Mouse (Mus musculus) spleen, postnatal 10 days (tissue): ENCODE data around the gene Sgms1.

Experiments used
- DNase-seq, 2 experiments: peaks; one replicate each; pipeline ENCODE4 v3.0.0; 2021 to 2022; ENCODE audit warnings: low spot score in 2 of 2

Gene Sgms1

DNA sequence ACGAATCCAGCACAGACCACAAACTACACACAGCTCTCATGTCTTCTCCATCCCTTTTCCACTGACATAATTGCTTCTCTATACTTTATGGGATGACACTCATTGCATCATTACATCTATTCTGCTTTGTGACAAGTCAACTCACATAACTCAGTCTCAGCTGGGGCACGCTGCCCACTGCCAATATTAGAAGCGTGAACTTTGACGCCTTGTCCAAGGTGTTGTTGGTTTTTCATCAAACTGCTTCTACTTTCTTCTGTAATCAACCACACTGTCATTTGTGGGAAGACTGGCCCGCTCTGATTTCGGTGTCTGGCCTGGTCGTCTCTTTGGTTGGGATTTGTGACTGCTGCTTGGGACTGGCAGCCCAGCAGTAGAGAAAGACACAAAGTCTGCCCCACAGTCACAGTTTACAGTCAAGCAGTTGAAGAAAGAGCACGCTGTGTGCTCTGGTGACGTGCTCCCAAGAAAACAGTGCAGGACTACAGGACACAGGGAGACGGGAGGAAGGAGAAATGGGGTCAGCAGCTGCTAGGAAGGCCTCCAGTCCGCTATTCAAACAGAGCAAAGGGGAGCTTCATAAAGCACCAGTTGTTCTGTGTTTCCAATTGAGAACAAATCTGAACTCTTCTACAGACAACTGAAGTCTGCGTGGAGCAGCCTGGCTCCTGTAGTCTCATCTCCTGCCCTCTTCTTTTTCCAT, 120.2 kb downstream of the Sgms1 start:
- DNase-seq: no peak

DNA sequence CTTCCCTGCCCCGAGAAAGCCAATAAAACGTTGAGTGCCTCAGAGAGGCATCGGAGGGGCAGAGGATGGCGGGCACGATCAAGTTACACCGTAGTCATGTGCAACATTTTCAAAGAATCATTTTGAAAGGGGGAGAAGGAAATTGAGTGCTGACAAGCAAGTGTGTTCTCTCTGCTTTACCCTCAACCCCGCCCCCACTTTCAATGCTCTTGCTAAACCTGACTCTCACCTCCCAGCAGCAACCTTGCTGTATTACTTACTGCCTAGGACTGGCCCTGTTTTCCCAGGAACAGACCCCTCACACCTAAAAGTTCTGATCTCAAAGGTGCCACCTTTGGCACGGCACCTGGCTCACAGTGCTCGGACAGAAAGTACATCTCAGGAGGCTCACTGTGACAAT, 121.0 kb downstream of the Sgms1 start:
- no peak for DNase-seq

DNA sequence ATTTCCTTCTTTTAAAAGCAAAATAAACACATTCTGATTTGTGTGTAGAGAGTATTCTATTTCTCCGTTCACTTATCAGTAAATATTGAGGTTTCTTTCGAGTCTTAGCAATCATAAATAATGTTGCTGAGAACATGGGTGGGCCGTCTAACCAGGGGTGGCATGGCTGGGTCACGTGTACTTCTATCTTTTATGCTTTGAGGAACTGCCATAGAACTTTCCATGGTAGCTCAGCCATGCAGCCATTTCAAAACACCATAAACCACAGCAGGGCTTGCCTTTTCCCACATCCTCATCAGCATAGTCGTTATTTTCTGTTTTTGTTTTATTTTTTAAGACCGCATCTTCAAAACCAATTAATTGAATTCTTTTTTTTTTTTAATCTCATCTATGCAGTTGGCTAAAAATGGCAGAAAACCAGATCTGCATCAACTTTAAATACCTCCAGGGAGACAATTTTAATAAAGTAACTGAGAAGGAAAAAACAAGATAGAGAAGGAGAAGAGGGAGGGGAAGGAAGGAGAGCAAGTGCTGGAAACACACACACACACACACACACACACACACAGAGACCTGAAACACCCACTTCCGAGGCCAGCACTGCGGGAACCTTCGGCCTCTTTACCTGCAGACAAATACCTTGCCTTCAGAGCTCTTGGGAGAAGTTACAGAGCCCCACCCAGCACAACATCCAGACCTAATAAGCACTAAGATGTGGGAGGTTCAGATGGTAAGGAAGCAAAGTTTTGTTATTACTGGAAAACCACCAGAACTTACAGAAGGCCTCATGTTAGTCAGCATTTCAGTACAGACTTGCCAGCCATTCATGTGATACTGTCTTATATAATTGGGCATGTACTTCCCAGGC, 122.9 kb downstream of the Sgms1 start:
- peak in 1 of 2 experiments; percentile 57 for DNase-seq

GRCm38 (mm10) chr19:32263753-32264152, 125.8 kb downstream of the Sgms1 start:
- DNase-seq: no peak

- no peak for DNase-seq
These were observed 126.5 kb downstream of the Sgms1 start for GRCm38 (mm10) chr19:32262805-32263572.

DNA sequence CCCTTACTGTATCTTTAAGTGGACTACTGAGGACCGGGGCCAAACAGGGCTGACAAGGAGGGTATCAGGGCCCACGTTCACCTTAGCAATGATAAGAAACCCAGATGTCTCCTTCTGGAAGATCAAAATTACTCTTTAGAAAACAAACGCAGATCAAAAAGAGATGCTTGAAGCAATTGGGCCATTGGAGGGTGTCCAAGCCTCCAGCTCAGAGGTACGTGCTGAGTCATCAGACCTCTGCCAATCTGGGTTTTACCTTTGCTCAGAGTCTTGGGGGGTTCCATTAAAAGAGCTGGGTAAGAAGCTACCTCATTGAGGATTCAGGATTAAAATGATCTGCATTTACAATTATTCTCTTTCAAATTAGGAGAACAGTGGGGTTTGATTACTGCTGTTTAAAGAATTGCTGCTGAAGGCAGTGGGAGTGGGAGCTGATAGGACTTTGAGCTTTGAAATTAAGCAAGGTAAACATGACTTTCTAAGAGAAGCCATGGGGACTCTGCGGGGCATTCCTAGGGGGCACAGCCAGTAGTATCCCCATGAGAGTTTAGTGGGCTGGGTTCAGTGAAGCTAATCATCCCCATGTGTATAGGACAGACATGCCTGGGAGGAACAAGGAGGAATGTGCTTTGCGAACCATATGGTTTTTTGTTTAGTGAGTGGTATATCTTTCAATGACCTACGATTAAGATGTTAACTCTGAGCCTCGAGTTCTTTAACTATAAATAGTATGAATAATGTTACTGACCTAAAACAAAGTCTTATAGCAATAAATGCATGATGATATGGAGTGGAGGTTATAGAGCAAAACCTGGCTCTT, 128.4 kb downstream of the Sgms1 start:
- DNase-seq: peak in 1 of 2 experiments; percentile 12

GRCm38 (mm10) chr19:32259830-32260229, 129.7 kb downstream of the Sgms1 start:
- peak in 1 of 2 experiments; percentile 8 for DNase-seq

GRCm38 (mm10) chr19:32259048-32259447, 130.5 kb downstream of the Sgms1 start:
- DNase-seq: no peak

DNA sequence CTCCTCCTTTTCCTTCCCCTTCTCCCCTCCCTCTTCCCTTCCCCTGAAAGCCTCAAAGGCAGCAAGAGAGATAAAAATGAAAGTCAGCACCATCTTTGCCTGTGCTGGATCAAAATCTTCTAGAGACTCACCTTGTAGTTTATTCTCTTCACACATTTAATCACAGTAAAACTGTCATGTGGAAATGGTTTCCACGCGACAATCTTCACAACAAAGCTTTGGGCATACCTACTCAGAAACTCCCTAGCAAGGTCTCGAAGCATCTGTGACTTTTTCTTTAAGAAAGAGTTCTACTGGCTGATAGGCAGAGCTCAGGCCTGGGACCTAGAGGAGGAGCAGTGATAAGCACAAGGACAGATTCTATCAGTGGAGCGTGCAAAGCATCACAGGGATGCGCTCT, 131.4 kb downstream of the Sgms1 start:
- peak in 1 of 2 experiments; percentile 14 for DNase-seq

DNA sequence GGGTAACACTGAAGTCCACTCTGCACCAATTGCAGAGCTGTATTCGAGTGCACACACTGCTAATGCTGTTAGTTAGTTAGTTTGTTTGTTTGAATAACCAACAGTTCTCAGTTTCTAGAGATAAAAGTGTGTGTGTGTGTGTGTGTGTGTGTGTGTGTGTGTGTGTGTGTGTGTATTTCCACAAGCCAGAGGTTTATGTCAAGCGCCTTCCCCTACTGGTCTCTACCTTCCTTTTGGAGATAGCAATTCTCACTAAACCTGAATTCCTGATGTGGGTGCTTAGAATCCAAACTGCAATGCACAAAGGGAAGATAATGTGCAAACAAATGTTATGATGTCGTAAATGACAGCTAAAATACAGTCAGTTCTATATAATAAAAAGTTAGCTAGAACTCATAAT, 131.9 kb downstream of the Sgms1 start:
- DNase-seq: peak in 1 of 2 experiments; percentile 8

DNA sequence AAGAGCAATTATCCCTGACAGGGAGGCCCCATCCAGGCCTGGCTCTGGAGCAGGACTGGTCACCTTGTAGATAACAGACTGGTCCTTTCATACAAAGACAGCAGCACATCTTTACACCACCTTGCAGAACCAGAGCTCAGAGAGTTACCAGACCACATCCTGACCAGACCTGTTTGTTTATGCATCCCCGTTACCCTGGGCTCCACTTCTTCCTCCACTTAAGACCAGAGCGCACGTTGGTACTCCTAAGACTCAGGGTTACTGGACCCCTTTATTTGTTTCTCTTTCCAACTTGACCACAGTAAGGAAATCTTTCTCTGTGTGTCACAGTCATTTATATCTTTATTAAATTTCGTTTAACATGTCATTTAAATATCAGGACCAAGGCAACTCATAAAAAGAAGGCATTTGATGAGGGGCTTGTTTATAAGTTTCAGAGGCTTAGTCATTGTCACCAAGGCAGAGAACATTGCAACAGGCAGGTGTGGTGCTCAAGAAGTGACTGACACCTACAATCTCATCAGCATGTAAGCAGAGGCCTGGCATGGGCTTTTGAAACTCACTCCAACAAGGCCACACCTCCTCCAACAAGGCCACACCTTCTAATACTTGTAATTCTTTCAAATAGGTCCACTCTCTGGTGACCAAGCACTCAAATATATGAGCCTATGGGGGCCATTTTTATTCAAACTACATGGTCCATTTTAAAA, 132.7 kb downstream of the Sgms1 start:
- DNase-seq: peak in 1 of 2 experiments; percentile 15

GRCm38 (mm10) chr19:32255429-32256185, 133.9 kb downstream of the Sgms1 start:
- DNase-seq: no peak

GRCm38 (mm10) chr19:32254739-32255344, 134.7 kb downstream of the Sgms1 start:
- peak in 1 of 2 experiments; percentile 72 for DNase-seq

DNA sequence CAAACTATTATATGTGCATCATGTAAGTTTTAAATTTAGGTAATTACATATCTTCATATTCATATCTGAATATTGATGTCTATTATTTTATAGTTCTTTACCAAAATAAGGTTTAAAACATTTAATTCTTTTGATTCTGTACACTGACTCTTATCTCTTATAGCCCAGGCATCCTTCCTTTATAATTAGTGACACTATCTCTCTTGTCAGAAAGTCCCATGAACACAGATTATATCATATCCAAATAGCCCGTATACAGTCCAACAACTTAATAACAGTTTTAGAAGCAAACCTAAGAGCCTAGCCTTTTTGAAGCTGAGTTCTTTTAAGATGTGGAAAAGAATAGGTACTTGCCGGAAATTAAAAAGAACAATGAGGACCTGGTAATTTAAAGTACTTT, 135.3 kb downstream of the Sgms1 start:
- DNase-seq: no peak

DNA sequence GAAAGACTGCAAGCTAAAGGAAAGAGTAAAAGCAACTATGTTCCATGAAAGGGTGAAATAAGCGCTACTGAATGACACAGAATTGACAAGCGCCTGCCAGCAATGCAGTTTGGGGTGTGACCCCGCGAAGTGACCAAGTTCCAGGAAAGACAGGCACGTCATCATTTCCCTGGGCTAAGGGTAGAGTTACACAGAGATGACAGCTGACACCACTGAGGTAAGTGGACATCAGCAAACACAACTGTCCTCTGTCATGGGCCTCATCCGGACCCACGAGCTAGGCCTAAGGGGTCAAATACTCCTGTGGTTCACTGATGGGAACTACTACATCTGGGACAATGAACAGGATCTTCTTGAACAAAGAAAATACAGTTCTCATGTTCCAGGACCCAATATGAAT, 136.5 kb downstream of the Sgms1 start:
- DNase-seq: peak in 1 of 2 experiments; percentile 11

- DNase-seq: peak in 1 of 2 experiments; percentile 9
These were observed 137.1 kb downstream of the Sgms1 start for GRCm38 (mm10) chr19:32252451-32252850.

DNA sequence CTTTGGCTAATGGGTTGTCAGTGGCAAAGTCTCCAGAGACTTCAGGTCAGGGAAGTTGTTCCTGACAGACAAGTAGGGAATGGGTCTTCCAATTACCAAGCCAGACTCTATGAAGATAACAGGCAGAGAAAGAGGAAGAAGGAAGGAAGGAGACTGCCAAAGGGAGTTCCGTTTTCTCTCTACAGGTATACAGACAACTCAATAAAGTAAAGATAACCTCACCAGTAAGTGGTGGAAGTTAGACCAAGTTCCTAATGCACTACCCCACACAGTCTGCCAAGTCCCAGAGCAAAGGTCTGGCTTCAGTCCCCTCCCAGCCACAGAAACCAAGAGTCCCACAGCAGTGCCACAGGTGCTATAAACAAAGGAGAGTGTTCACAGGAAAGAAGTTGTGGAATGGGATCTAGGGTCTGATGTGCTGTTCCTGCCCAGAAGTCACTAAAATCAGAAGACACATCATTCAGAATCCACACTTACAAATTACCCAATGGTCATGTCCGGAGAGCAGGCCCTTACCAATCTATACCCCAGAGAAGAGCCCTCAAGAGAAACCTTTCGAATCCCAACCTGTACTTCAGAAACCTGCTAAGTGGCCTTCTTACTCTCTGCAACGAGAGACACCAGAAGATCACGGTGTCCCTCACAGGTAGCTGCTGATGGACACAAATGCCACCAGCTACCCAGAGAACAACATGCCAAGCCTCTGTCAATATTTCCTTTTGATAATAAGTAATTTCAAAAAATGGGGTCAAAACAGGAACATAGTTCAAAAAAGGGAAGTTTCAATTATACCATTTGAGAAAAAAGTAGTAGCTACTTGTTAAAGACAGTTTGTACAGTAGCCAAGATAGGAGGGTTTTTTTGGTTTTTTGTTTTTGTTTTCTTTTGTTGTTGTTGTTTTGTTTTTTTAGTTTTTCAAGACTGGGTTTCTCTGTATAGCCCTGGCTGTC, 140.1 kb downstream of the Sgms1 start:
- peak in 1 of 2 experiments; percentile 11 for DNase-seq

GRCm38 (mm10) chr19:32244881-32245280, 144.6 kb downstream of the Sgms1 start:
- no peak for DNase-seq
